Mouse (Mus musculus) E14TG2a.4 (cell line): Measurements from ENCODE around the gene Kdm6b.

ENCODE experiments used
- H3K27me3 ChIP-seq: 2 replicates; pipeline ENCODE4 v1.6.1; 2014; ENCODE audit warnings: low read length, control low read depth; ENCODE audit not compliant: insufficient read depth
- H3K36me3 ChIP-seq: 2 replicates; pipeline ENCODE4 v1.6.1; 2014; ENCODE audit warnings: low read length, control low read depth; ENCODE audit not compliant: insufficient read depth
- H3K4me1 ChIP-seq: replicated peaks from 2 replicates; pipeline ENCODE4 v1.6.1; 2014; ENCODE audit warnings: low read depth, low read length, control low read depth
- H3K4me3 ChIP-seq: replicated peaks from 2 replicates; pipeline ENCODE4 v1.5.1; 2014; ENCODE audit warnings: mild to moderate bottlenecking, low read length
- H3K9me3 ChIP-seq: 2 replicates; pipeline ENCODE4 v1.6.1; 2014; ENCODE audit warnings: low read length, control low read depth
- CTCF ChIP-seq: conservative IDR thresholded peaks from 2 replicates; pipeline ENCODE4 v1.5.1; 2014; ENCODE audit warnings: low read length
- NANOG ChIP-seq: IDR thresholded peaks from 2 replicates; pipeline ENCODE4 v1.6.1; 2014; ENCODE audit warnings: borderline replicate concordance, low read length, mixed read lengths
- POU5F1 ChIP-seq: IDR thresholded peaks from 2 replicates; pipeline ENCODE4 v1.6.1; 2014; ENCODE audit warnings: low read length, borderline replicate concordance

Kdm6b gene

GRCm38 (mm10) chr11:69357690-69358089 lies 55.8 kb downstream of the Kdm6b start:
- Histone ChIP-seq H3K36me3 (no peaks in the 10 kb centered on the region), H3K27me3 (peaks cover 68% of the 10 kb centered on the region), H3K4me3 (peak overlapping the region; percentile 13; the same call in 1 of the 2 replicates), H3K4me1 (peaks cover 56% of the 10 kb centered on the region), H3K9me3 (no peaks in the 10 kb centered on the region)
- TF ChIP-seq NANOG (no peak), POU5F1 (no peak), CTCF (no peak)

GRCm38 (mm10) chr11:69356544-69356943 lies 56.9 kb downstream of the Kdm6b start:
- no peaks in the 10 kb centered on the region for H3K9me3 ChIP-seq
- H3K4me1 ChIP-seq, result peaks cover 50% of the 10 kb centered on the region
- no peaks in the 10 kb centered on the region for H3K36me3 ChIP-seq
- TF ChIP-seq CTCF, result no peak
- TF ChIP-seq POU5F1, result no peak
- no peak for TF ChIP-seq NANOG
- 0 out of 2 replicates have a peak overlapping the region, but pooled peaks have one; percentile 3 for H3K4me3 ChIP-seq
- H3K27me3 ChIP-seq, result peaks cover 70% of the 10 kb centered on the region
